Comparison of ENCODE assay signal across 10 mouse cellular contexts in the genomic region with DNA sequence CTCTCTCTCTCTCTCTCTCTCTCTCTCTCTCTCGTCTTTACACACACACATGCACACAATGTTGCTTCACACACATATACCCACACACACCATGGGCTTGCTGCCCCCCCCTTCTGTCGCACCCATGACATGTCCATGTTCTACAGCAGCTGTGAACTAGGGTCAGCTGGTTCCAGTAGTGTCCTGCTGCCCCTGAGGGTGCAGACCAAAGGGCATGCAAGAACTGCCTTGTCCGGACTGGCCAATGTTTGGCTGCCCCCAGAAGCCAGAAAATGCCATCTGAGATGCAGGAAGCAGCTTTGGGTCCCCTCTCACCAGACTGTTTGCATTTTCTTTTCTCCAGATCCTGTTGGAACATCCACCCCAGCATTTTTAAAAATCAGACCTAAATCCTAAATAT. TPM values are rescaled to one million over a fixed set of nuclear protein-coding genes. Genes with fewer than 3 reads are reported as not detected.
A peak's percentile ranks its signal among the peaks of the same experiment; 100 is the strongest.
DNase-seq lines count a peak whose midpoint lies in the region; ATAC-seq lines count a peak whose summit lies in the region.
"Had no signal": no experiment of that assay in that cellular context is flagged by ENCODE, and none has a peak within 500 bp of the region (broad histone marks: within the 10 kb centered on the region; RNA-seq: fewer than 3 reads in every experiment).

No protein-coding gene starts in this region.

- peaks cover 79% of the 10 kb centered on the region for H3K27me3 ChIP-seq in forebrain, embryonic 11.5 days (ENCODE audit: control insufficient read depth, insufficient read depth, low read length)
- H3K27me3 ChIP-seq in forebrain, embryonic 10.5 days (ENCODE audit: poor library complexity, severe bottlenecking), result peaks cover 100% of the 10 kb centered on the region
- peaks cover 92% of the 10 kb centered on the region for H3K27me3 ChIP-seq in limb, embryonic 12.5 days
- peaks cover 100% of the 10 kb centered on the region for H3K27me3 ChIP-seq in limb, embryonic 10.5 days (ENCODE audit: low read depth, poor library complexity, severe bottlenecking)
- peaks cover 34% of the 10 kb centered on the region for H3K27me3 ChIP-seq in embryonic facial prominence, embryonic 14.5 days (replicated peaks; ENCODE audit: control insufficient read depth, insufficient read depth, low read length)
- H3K27me3 ChIP-seq in midbrain, embryonic 16.5 days (ENCODE audit: control insufficient read depth, insufficient read depth, low read depth, low read length), result peaks cover 43% of the 10 kb centered on the region

- H3K4me2 ChIP-seq in forebrain, embryonic 11.5 days (ENCODE audit: low read depth, low read length, severe bottlenecking), result 0 out of 2 replicates have a peak overlapping the region, but pooled peaks have one; percentile 18
- H3K4me2 ChIP-seq in limb, embryonic 12.5 days, result peak overlapping the region; percentile 65
- peak overlapping the region; percentile 60 for H3K4me2 ChIP-seq in embryonic facial prominence, embryonic 14.5 days (ENCODE audit: low read depth, low read length)
- H3K4me2 ChIP-seq in midbrain, embryonic 16.5 days (ENCODE audit: low read length), result peak overlapping the region; percentile 56

- H3K4me1 ChIP-seq in forebrain, embryonic 11.5 days (replicated peaks; ENCODE audit: control insufficient read depth, insufficient read depth, low read length), result peaks cover 32% of the 10 kb centered on the region
- peaks cover 71% of the 10 kb centered on the region for H3K4me1 ChIP-seq in forebrain, embryonic 10.5 days
- H3K4me1 ChIP-seq in limb, embryonic 12.5 days (replicated peaks), result peaks cover 60% of the 10 kb centered on the region
- peaks cover 53% of the 10 kb centered on the region for H3K4me1 ChIP-seq in limb, embryonic 10.5 days
- peaks cover 53% of the 10 kb centered on the region for H3K4me1 ChIP-seq in embryonic facial prominence, embryonic 14.5 days (ENCODE audit: control insufficient read depth, insufficient read depth, low read length)
- peaks cover 29% of the 10 kb centered on the region for H3K4me1 ChIP-seq in midbrain, embryonic 16.5 days (ENCODE audit: control insufficient read depth, insufficient read depth, low read length)

- H3K36me3 ChIP-seq in forebrain, embryonic 11.5 days (ENCODE audit: control insufficient read depth, insufficient read depth, low read length), result no peaks in the 10 kb centered on the region
- H3K36me3 ChIP-seq in forebrain, embryonic 10.5 days (replicated peaks), result no peaks in the 10 kb centered on the region; the same call in 1 of the 2 replicates
- H3K36me3 ChIP-seq in limb, embryonic 12.5 days, result peaks cover 36% of the 10 kb centered on the region
- no peaks in the 10 kb centered on the region for H3K36me3 ChIP-seq in limb, embryonic 10.5 days
- peaks cover 39% of the 10 kb centered on the region for H3K36me3 ChIP-seq in embryonic facial prominence, embryonic 14.5 days (ENCODE audit: control insufficient read depth, insufficient read depth, low read length)
- no peaks in the 10 kb centered on the region for H3K36me3 ChIP-seq in midbrain, embryonic 16.5 days (ENCODE audit: control insufficient read depth, insufficient read depth, low read length)

- H3K9me3 ChIP-seq in forebrain, embryonic 11.5 days (ENCODE audit: control insufficient read depth, low read length), result no peaks in the 10 kb centered on the region
- no peaks in the 10 kb centered on the region for H3K9me3 ChIP-seq in forebrain, embryonic 10.5 days
- H3K9me3 ChIP-seq in limb, embryonic 12.5 days, result no peaks in the 10 kb centered on the region
- no peaks in the 10 kb centered on the region for H3K9me3 ChIP-seq in limb, embryonic 10.5 days (replicated peaks)
- H3K9me3 ChIP-seq in embryonic facial prominence, embryonic 14.5 days (ENCODE audit: control insufficient read depth, low read length), result no peaks in the 10 kb centered on the region
- H3K9me3 ChIP-seq in midbrain, embryonic 16.5 days (replicated peaks; ENCODE audit: control insufficient read depth, low read length, poor library complexity, severe bottlenecking), result no peaks in the 10 kb centered on the region

- 0% methylated on average over 3 of the region's 3 CpGs for WGBS in forebrain, embryonic 11.5 days
- 0% methylated on average over 3 of the region's 3 CpGs for WGBS in forebrain, embryonic 10.5 days
- 1% methylated on average over 3 of the region's 3 CpGs for WGBS in limb, embryonic 12.5 days
- WGBS in limb, embryonic 10.5 days, result 1% methylated on average over 3 of the region's 3 CpGs
- 14% methylated on average over 3 of the region's 3 CpGs for WGBS in embryonic facial prominence, embryonic 14.5 days
- WGBS in midbrain, embryonic 16.5 days, result 8% methylated on average over 2 of the region's 3 CpGs

- DNase-seq in forebrain, embryonic 11.5 days (ENCODE audit: low spot score), result no peak
- DNase-seq in forebrain, embryonic 10.5 days (ENCODE audit: extremely low spot score, low spot score), result no peak
- DNase-seq in limb, embryonic 10.5 days (ENCODE audit: low spot score), result no peak
- no peak for DNase-seq in embryonic facial prominence, embryonic 14.5 days (ENCODE audit: low spot score)
- no peak for DNase-seq in adrenal gland, postnatal 25 days
- DNase-seq: kidney, adult 8-10 months had no signal

- H3K4me3 ChIP-seq in forebrain, embryonic 11.5 days (ENCODE audit: low read depth, low read length), result no peak overlapping the region
- no peak overlapping the region for H3K4me3 ChIP-seq in forebrain, embryonic 10.5 days
- peak overlapping the region; percentile 34 for H3K4me3 ChIP-seq in limb, embryonic 12.5 days (replicated peaks)
- no peak overlapping the region for H3K4me3 ChIP-seq in limb, embryonic 10.5 days
- H3K4me3 ChIP-seq in embryonic facial prominence, embryonic 14.5 days (ENCODE audit: low read depth, low read length), result peak overlapping the region; percentile 34
- H3K4me3 ChIP-seq in midbrain, embryonic 16.5 days (ENCODE audit: low read depth, low read length), result peak overlapping the region; percentile 36

- ATAC-seq in forebrain, embryonic 11.5 days (replicated peaks; ENCODE audit: low FRiP score), result no peak
- ATAC-seq in limb, embryonic 12.5 days (ENCODE audit: insufficient number of reproducible peaks, insufficient read depth, low FRiP score, low TSS enrichment, low read depth), result no peak
- ATAC-seq in embryonic facial prominence, embryonic 14.5 days (ENCODE audit: low read depth), result no peak
- no peak for ATAC-seq in midbrain, embryonic 16.5 days
- no peak for ATAC-seq in inflammation-experienced regulatory T-cells, adult 6 months

- no peak overlapping the region for H3K9ac ChIP-seq in forebrain, embryonic 11.5 days (ENCODE audit: low read length)
- H3K9ac ChIP-seq in limb, embryonic 12.5 days (replicated peaks), result peak overlapping the region; percentile 34; the same call in 1 of the 2 replicates
- H3K9ac ChIP-seq in embryonic facial prominence, embryonic 14.5 days (ENCODE audit: low read depth, low read length), result peak overlapping the region; percentile 56
- no peak overlapping the region; the same call in 1 of the 2 replicates for H3K9ac ChIP-seq in midbrain, embryonic 16.5 days (ENCODE audit: low read depth, low read length)
- H3K9ac ChIP-seq: liver, embryonic 14.5 days had no signal

- H3K27ac ChIP-seq in forebrain, embryonic 11.5 days (ENCODE audit: low read depth, low read length), result no peak overlapping the region
- no peak overlapping the region for H3K27ac ChIP-seq in forebrain, embryonic 10.5 days
- no peak overlapping the region for H3K27ac ChIP-seq in limb, embryonic 12.5 days
- H3K27ac ChIP-seq in limb, embryonic 10.5 days, result no peak overlapping the region
- peak overlapping the region; percentile 21; the same call in 1 of the 2 replicates for H3K27ac ChIP-seq in embryonic facial prominence, embryonic 14.5 days (replicated peaks; ENCODE audit: low read depth, low read length)
- peak overlapping the region; percentile 85 for H3K27ac ChIP-seq in midbrain, embryonic 16.5 days (ENCODE audit: low read length)
- H3K27ac ChIP-seq: liver, embryonic 14.5 days had no signal

RNA-seq across cellular contexts. Expression of a gene that starts 27.5 kb away (rescaled TPM):
- 7.7 and 8.9 TPM in 2 replicates for polyA plus RNA-seq in forebrain, embryonic 11.5 days (2014; fragmentation: Nextera tagmentation; extraction: Ambion mirVana)
- polyA plus RNA-seq in forebrain, embryonic 10.5 days (2016; fragmentation: Nextera tagmentation; extraction: Ambion mirVana), result 0.46 and 1.8 TPM in 2 replicates
- polyA plus RNA-seq in limb, embryonic 12.5 days (2016; fragmentation: Nextera tagmentation; extraction: Ambion mirVana), result 14.5 and 18.1 TPM in 2 replicates
- 0.24 and 2.1 TPM in 2 replicates for polyA plus RNA-seq in limb, embryonic 10.5 days (2016; fragmentation: Nextera tagmentation; extraction: Ambion mirVana)
- 64.0 and 67.4 TPM in 2 replicates for polyA plus RNA-seq in embryonic facial prominence, embryonic 14.5 days (2014; fragmentation: Nextera tagmentation; extraction: Ambion mirVana)
- 44.1 and 55.4 TPM in 2 replicates for polyA plus RNA-seq in midbrain, embryonic 16.5 days (2015; fragmentation: Nextera tagmentation; extraction: Ambion mirVana)
- 1 to 10 TPM in 2 of 3 experiments, under 1 TPM in 1; 0.92 to 6.3 (median 3.1) TPM for polyA plus RNA-seq in inflammation-experienced regulatory T-cells, adult 6 months (2017; shearing (Covaris generic))
- 87.7 and 111 TPM in 2 replicates for total RNA-seq in adrenal gland, postnatal 25 days (2021)

RNA-seq across cellular contexts. Expression of a gene that starts 49.8 kb away (rescaled TPM):
- 3.0 and 3.1 TPM in 2 replicates for polyA plus RNA-seq in forebrain, embryonic 11.5 days (2014; fragmentation: Nextera tagmentation; extraction: Ambion mirVana)
- polyA plus RNA-seq in forebrain, embryonic 10.5 days (2016; fragmentation: Nextera tagmentation; extraction: Ambion mirVana), result 1.3 and 2.1 TPM in 2 replicates
- 9.7 and 11.8 TPM in 2 replicates for polyA plus RNA-seq in limb, embryonic 12.5 days (2016; fragmentation: Nextera tagmentation; extraction: Ambion mirVana)
- polyA plus RNA-seq in limb, embryonic 10.5 days (2016; fragmentation: Nextera tagmentation; extraction: Ambion mirVana), result 3.7 and 8.1 TPM in 2 replicates
- polyA plus RNA-seq in embryonic facial prominence, embryonic 14.5 days (2014; fragmentation: Nextera tagmentation; extraction: Ambion mirVana), result 2.0 and 2.7 TPM in 2 replicates
- 0.80 and 1.1 TPM in 2 replicates for polyA plus RNA-seq in midbrain, embryonic 16.5 days (2015; fragmentation: Nextera tagmentation; extraction: Ambion mirVana)
- polyA plus RNA-seq in inflammation-experienced regulatory T-cells, adult 6 months (2017; shearing (Covaris generic)), result 10 to 100 TPM; 11.7 to 25.0 (median 21.7) TPM
- not detected in 2 replicates for total RNA-seq in adrenal gland, postnatal 25 days (2021)

RNA-seq across cellular contexts. Expression of a gene that starts 50.0 kb away (rescaled TPM):
- 5.5 and 6.4 TPM in 2 replicates for polyA plus RNA-seq in forebrain, embryonic 11.5 days (2014; fragmentation: Nextera tagmentation; extraction: Ambion mirVana)
- polyA plus RNA-seq in forebrain, embryonic 10.5 days (2016; fragmentation: Nextera tagmentation; extraction: Ambion mirVana), result 2.9 and 3.5 TPM in 2 replicates
- 4.1 and 5.1 TPM in 2 replicates for polyA plus RNA-seq in limb, embryonic 12.5 days (2016; fragmentation: Nextera tagmentation; extraction: Ambion mirVana)
- 1.9 and 2.7 TPM in 2 replicates for polyA plus RNA-seq in limb, embryonic 10.5 days (2016; fragmentation: Nextera tagmentation; extraction: Ambion mirVana)
- polyA plus RNA-seq in embryonic facial prominence, embryonic 14.5 days (2014; fragmentation: Nextera tagmentation; extraction: Ambion mirVana), result 5.8 and 6.8 TPM in 2 replicates
- 11.7 and 12.4 TPM in 2 replicates for polyA plus RNA-seq in midbrain, embryonic 16.5 days (2015; fragmentation: Nextera tagmentation; extraction: Ambion mirVana)
- 1 to 10 TPM; 4.7 to 5.6 (median 5.4) TPM for polyA plus RNA-seq in inflammation-experienced regulatory T-cells, adult 6 months (2017; shearing (Covaris generic))
- total RNA-seq in adrenal gland, postnatal 25 days (2021), result 11.2 and 11.6 TPM in 2 replicates

RNA-seq across cellular contexts. Expression of a gene that starts 58.7 kb away (rescaled TPM):
- polyA plus RNA-seq in forebrain, embryonic 11.5 days (2014; fragmentation: Nextera tagmentation; extraction: Ambion mirVana), result 41.0 and 44.3 TPM in 2 replicates
- 49.1 and 49.6 TPM in 2 replicates for polyA plus RNA-seq in forebrain, embryonic 10.5 days (2016; fragmentation: Nextera tagmentation; extraction: Ambion mirVana)
- polyA plus RNA-seq in limb, embryonic 12.5 days (2016; fragmentation: Nextera tagmentation; extraction: Ambion mirVana), result 46.5 and 48.6 TPM in 2 replicates
- 51.7 and 54.4 TPM in 2 replicates for polyA plus RNA-seq in limb, embryonic 10.5 days (2016; fragmentation: Nextera tagmentation; extraction: Ambion mirVana)
- 41.3 and 41.5 TPM in 2 replicates for polyA plus RNA-seq in embryonic facial prominence, embryonic 14.5 days (2014; fragmentation: Nextera tagmentation; extraction: Ambion mirVana)
- polyA plus RNA-seq in midbrain, embryonic 16.5 days (2015; fragmentation: Nextera tagmentation; extraction: Ambion mirVana), result 35.0 and 37.4 TPM in 2 replicates
- 10 to 100 TPM; 14.6 to 16.7 (median 16.1) TPM for polyA plus RNA-seq in inflammation-experienced regulatory T-cells, adult 6 months (2017; shearing (Covaris generic))
- total RNA-seq in adrenal gland, postnatal 25 days (2021), result 55.1 and 59.9 TPM in 2 replicates

Comparison
In these comparisons a context has a peak if more than half of its experiments do, and no peak if none do; other contexts are left out.
1. H3K4me3 ChIP-seq: peak in limb, embryonic 12.5 days (single experiment), embryonic facial prominence, embryonic 14.5 days (single experiment) and midbrain, embryonic 16.5 days (single experiment); none in forebrain, embryonic 11.5 days (single experiment), forebrain, embryonic 10.5 days (single experiment) and limb, embryonic 10.5 days (single experiment).
2. H3K27ac ChIP-seq: peak in embryonic facial prominence, embryonic 14.5 days (single experiment) and midbrain, embryonic 16.5 days (single experiment); none in forebrain, embryonic 11.5 days (single experiment), forebrain, embryonic 10.5 days (single experiment), limb, embryonic 12.5 days (single experiment) and limb, embryonic 10.5 days (single experiment).
3. H3K9ac ChIP-seq: peak in limb, embryonic 12.5 days (single experiment) and embryonic facial prominence, embryonic 14.5 days (single experiment); none in forebrain, embryonic 11.5 days (single experiment) and midbrain, embryonic 16.5 days (single experiment).
4. Peak in every context shown above with its lines, with median percentiles within 50 percentile points of each other: H3K4me2 ChIP-seq.